Mouse (Mus musculus): ENCODE measurements around the gene Ntm. TPM values are rescaled to one million over a fixed set of nuclear protein-coding genes. Genes with fewer than 3 reads are reported as not detected.

Gene Ntm
- polyA plus RNA-seq, 1 experiment from 2014 or later, result 0.76 TPM

DNA sequence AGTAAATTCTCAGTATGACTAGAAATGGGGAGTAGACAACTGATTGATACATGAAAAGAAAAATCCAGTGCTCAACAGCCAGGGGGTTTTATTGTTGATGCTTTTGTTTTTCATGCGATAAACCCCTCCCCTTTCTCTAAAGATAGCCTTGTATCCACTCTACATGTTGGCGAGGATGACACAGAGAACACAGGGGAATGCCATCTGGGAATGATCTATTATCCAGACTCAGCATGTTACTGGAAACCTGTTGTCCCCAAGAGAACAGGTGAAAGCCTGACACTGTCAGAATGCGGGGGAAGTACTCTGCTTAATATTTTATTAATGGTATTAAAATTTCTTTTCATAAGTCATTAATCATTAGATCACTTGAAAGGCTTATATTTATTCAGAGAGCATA is 690.1 kb downstream of the Ntm start:
- H3K27me3 ChIP-seq (replicated peaks; ENCODE audit: insufficient read depth, low read length), result no peaks in the 10 kb centered on the region
- no peaks in the 10 kb centered on the region for H3K36me3 ChIP-seq (ENCODE audit: insufficient read depth, low read length)
- ATAC-seq (no peak), DNase-seq (ENCODE audit: low spot score) (no peak)
- H3K4me1 ChIP-seq (ENCODE audit: insufficient read depth, low read depth, low read length), result no peaks in the 10 kb centered on the region
- H3K9me3 ChIP-seq (ENCODE audit: low read length), result no peaks in the 10 kb centered on the region
- H3K9ac ChIP-seq (replicated peaks; ENCODE audit: low read depth), result no peak overlapping the region
- TF ChIP-seq EP300 (IDR thresholded peaks at IDR 0.05) (no peak), CTCF (IDR thresholded peaks at IDR 0.05) (no peak)
- H3K4me3 ChIP-seq (ENCODE audit: low read depth, low read length), result no peak overlapping the region
- H3K27ac ChIP-seq (ENCODE audit: low read length), result no peak overlapping the region
- H3K4me2 ChIP-seq (replicated peaks; ENCODE audit: low read depth, low read length), result no peak overlapping the region
- 79% methylated on average over 3 of the region's 3 CpGs for WGBS

GRCm38 (mm10) chr9:29269988-29270387 is 693.0 kb downstream of the Ntm start:
- TF ChIP-seq EP300 (IDR thresholded peaks at IDR 0.05) (no peak), CTCF (IDR thresholded peaks at IDR 0.05) (no peak)
- DNase-seq (ENCODE audit: low spot score) (no peak), ATAC-seq (no peak)
- 60% methylated on average over 6 of the region's 6 CpGs for WGBS
- no peak overlapping the region for H3K27ac ChIP-seq (ENCODE audit: low read length)
- no peaks in the 10 kb centered on the region for H3K9me3 ChIP-seq (ENCODE audit: low read length)
- no peak overlapping the region for H3K4me2 ChIP-seq (replicated peaks; ENCODE audit: low read depth, low read length)
- H3K36me3 ChIP-seq (ENCODE audit: insufficient read depth, low read length), result no peaks in the 10 kb centered on the region
- H3K9ac ChIP-seq (replicated peaks; ENCODE audit: low read depth), result no peak overlapping the region
- no peaks in the 10 kb centered on the region for H3K27me3 ChIP-seq (replicated peaks; ENCODE audit: insufficient read depth, low read length)
- no peaks in the 10 kb centered on the region for H3K4me1 ChIP-seq (ENCODE audit: insufficient read depth, low read depth, low read length)
- no peak overlapping the region for H3K4me3 ChIP-seq (ENCODE audit: low read depth, low read length)

- no peak overlapping the region for H3K4me3 ChIP-seq (ENCODE audit: low read depth, low read length)
- ATAC-seq, result no peak
Observed at GRCm38 (mm10) chr9:29269277-29269646, 693.7 kb downstream of the Ntm start.

GRCm38 (mm10) chr9:29268583-29269276 is 694.2 kb downstream of the Ntm start:
- no peak overlapping the region for H3K4me2 ChIP-seq (replicated peaks; ENCODE audit: low read depth, low read length)
- ATAC-seq, result no peak
- no peak for DNase-seq (ENCODE audit: low spot score)
- no peaks in the 10 kb centered on the region for H3K9me3 ChIP-seq (ENCODE audit: low read length)
- H3K4me3 ChIP-seq (ENCODE audit: low read depth, low read length), result no peak overlapping the region
- H3K27me3 ChIP-seq (replicated peaks; ENCODE audit: insufficient read depth, low read length), result no peaks in the 10 kb centered on the region
- H3K36me3 ChIP-seq (ENCODE audit: insufficient read depth, low read length), result no peaks in the 10 kb centered on the region
- H3K4me1 ChIP-seq (ENCODE audit: insufficient read depth, low read depth, low read length), result no peaks in the 10 kb centered on the region
- TF ChIP-seq CTCF (IDR thresholded peaks at IDR 0.05) (no peak), EP300 (IDR thresholded peaks at IDR 0.05) (no peak)
- 49% methylated on average over 10 of the region's 10 CpGs for WGBS
- no peak overlapping the region for H3K9ac ChIP-seq (replicated peaks; ENCODE audit: low read depth)
- H3K27ac ChIP-seq (ENCODE audit: low read length), result no peak overlapping the region

More at GRCm38 (mm10) chr9:29269277-29269646, 693.7 kb downstream of the Ntm start:
- Histone ChIP-seq H3K27me3 (replicated peaks; ENCODE audit: insufficient read depth, low read length) (no peaks in the 10 kb centered on the region), H3K27ac (ENCODE audit: low read length) (no peak overlapping the region), H3K9ac (replicated peaks; ENCODE audit: low read depth) (no peak overlapping the region), H3K9me3 (ENCODE audit: low read length) (no peaks in the 10 kb centered on the region), H3K4me2 (replicated peaks; ENCODE audit: low read depth, low read length) (no peak overlapping the region), H3K36me3 (ENCODE audit: insufficient read depth, low read length) (no peaks in the 10 kb centered on the region), H3K4me1 (ENCODE audit: insufficient read depth, low read depth, low read length) (no peaks in the 10 kb centered on the region)
- WGBS, result 87% methylated on average over 2 of the region's 2 CpGs
- no peak for DNase-seq (ENCODE audit: low spot score)
- TF ChIP-seq CTCF (IDR thresholded peaks at IDR 0.05) (no peak), EP300 (IDR thresholded peaks at IDR 0.05) (no peak)

DNA sequence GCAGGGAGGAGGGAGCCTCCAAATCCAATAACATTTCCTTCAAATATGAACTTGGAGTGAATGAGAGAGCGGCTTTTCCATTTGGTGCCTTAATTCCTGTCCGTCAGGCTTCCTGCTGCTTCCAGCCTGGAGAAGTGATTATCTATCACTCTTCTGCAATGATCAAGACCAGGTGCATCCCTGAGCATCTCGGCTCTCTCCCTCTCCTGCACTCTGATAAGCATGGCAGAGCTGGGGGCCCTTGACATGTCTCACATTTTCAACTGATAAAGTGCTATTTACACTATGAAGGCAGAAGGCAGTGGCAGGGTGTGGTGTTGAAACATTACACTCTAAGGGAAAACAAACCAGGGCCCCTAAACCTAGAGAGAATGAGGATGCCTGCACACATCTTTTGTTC is 695.3 kb downstream of the Ntm start:
- Histone ChIP-seq H3K4me1 (ENCODE audit: insufficient read depth, low read depth, low read length) (no peaks in the 10 kb centered on the region), H3K36me3 (ENCODE audit: insufficient read depth, low read length) (no peaks in the 10 kb centered on the region), H3K4me3 (ENCODE audit: low read depth, low read length) (no peak overlapping the region), H3K9me3 (ENCODE audit: low read length) (no peaks in the 10 kb centered on the region), H3K27me3 (replicated peaks; ENCODE audit: insufficient read depth, low read length) (no peaks in the 10 kb centered on the region), H3K27ac (ENCODE audit: low read length) (no peak overlapping the region), H3K4me2 (replicated peaks; ENCODE audit: low read depth, low read length) (no peak overlapping the region), H3K9ac (replicated peaks; ENCODE audit: low read depth) (no peak overlapping the region)
- WGBS, result 39% methylated on average over 3 of the region's 3 CpGs
- no peak for ATAC-seq
- DNase-seq (ENCODE audit: low spot score), result no peak
- no peak for TF ChIP-seq EP300 (IDR thresholded peaks at IDR 0.05)
- no peak for TF ChIP-seq CTCF (IDR thresholded peaks at IDR 0.05)

- TF ChIP-seq EP300 (IDR thresholded peaks at IDR 0.05), result no peak
- no peak for TF ChIP-seq CTCF (IDR thresholded peaks at IDR 0.05)
- no peak overlapping the region for H3K4me2 ChIP-seq (replicated peaks; ENCODE audit: low read depth, low read length)
- H3K36me3 ChIP-seq (ENCODE audit: insufficient read depth, low read length), result no peaks in the 10 kb centered on the region
- 36% methylated on average over 4 of the region's 4 CpGs for WGBS
- ATAC-seq (no peak), DNase-seq (ENCODE audit: low spot score) (no peak)
- no peak overlapping the region for H3K4me3 ChIP-seq (ENCODE audit: low read depth, low read length)
- H3K9me3 ChIP-seq (ENCODE audit: low read length), result no peaks in the 10 kb centered on the region
- no peaks in the 10 kb centered on the region for H3K27me3 ChIP-seq (replicated peaks; ENCODE audit: insufficient read depth, low read length)
- H3K4me1 ChIP-seq (ENCODE audit: insufficient read depth, low read depth, low read length), result no peaks in the 10 kb centered on the region
- no peak overlapping the region for H3K27ac ChIP-seq (ENCODE audit: low read length)
- no peak overlapping the region for H3K9ac ChIP-seq (replicated peaks; ENCODE audit: low read depth)
Observed at GRCm38 (mm10) chr9:29265177-29265576, 697.8 kb downstream of the Ntm start.

GRCm38 (mm10) chr9:29262836-29263235 is 700.1 kb downstream of the Ntm start:
- no peak overlapping the region for H3K4me3 ChIP-seq (ENCODE audit: low read depth, low read length)
- no peaks in the 10 kb centered on the region for H3K4me1 ChIP-seq (ENCODE audit: insufficient read depth, low read depth, low read length)
- H3K4me2 ChIP-seq (replicated peaks; ENCODE audit: low read depth, low read length), result no peak overlapping the region
- H3K27me3 ChIP-seq (replicated peaks; ENCODE audit: insufficient read depth, low read length), result no peaks in the 10 kb centered on the region
- no peak overlapping the region for H3K9ac ChIP-seq (replicated peaks; ENCODE audit: low read depth)
- no peaks in the 10 kb centered on the region for H3K9me3 ChIP-seq (ENCODE audit: low read length)
- no peaks in the 10 kb centered on the region for H3K36me3 ChIP-seq (ENCODE audit: insufficient read depth, low read length)
- WGBS, result 27% methylated on average over 3 of the region's 3 CpGs
- no peak overlapping the region for H3K27ac ChIP-seq (ENCODE audit: low read length)
- ATAC-seq (no peak), DNase-seq (ENCODE audit: low spot score) (no peak)
- TF ChIP-seq EP300 (IDR thresholded peaks at IDR 0.05), result no peak
- no peak for TF ChIP-seq CTCF (IDR thresholded peaks at IDR 0.05)
